Mouse (Mus musculus): ENCODE measurements at regions not wholly inside any gene's neighbourhood (a gene's known extent, or its start where the extent isn't known, plus 50 kb on each side); places are given as distances from the start of the nearest gene placed in this dataset.

GRCm38 (mm10) chr12:25245661-25246060 lies 148.7 kb upstream of the Id2 start:
- TF ChIP-seq POLR2A (IDR thresholded peaks at IDR 0.05; ENCODE audit: insufficient read depth, low read length) (no peak), CTCF (IDR thresholded peaks at IDR 0.05; ENCODE audit: low read depth, low read length) (no peak), EP300 (IDR thresholded peaks at IDR 0.05; ENCODE audit: insufficient read depth, low read depth, low read length) (no peak)
- no peaks in the 10 kb centered on the region for H3K36me3 ChIP-seq (ENCODE audit: control insufficient read depth, insufficient read depth, low read length, poor library complexity, severe bottlenecking)
- no peaks in the 10 kb centered on the region for H3K9me3 ChIP-seq (replicated peaks; ENCODE audit: control insufficient read depth, insufficient read depth, low read length, poor library complexity, severe bottlenecking)
- H3K4me1 ChIP-seq (ENCODE audit: control insufficient read depth, insufficient read depth, low read length) = no peaks in the 10 kb centered on the region
- no peak overlapping the region for H3K27ac ChIP-seq (ENCODE audit: insufficient read depth, low read length)
- no peak overlapping the region for H3K9ac ChIP-seq (ENCODE audit: low read depth, poor library complexity, severe bottlenecking)
- no peaks in the 10 kb centered on the region; the same call in 1 of the 2 replicates for H3K27me3 ChIP-seq (ENCODE audit: control insufficient read depth, insufficient read depth, low read length, poor library complexity, severe bottlenecking)
- H3K4me3 ChIP-seq (ENCODE audit: low read depth, low read length) = no peak overlapping the region

- Histone ChIP-seq H3K27me3 (ENCODE audit: control insufficient read depth, insufficient read depth, low read length, poor library complexity, severe bottlenecking) (no peaks in the 10 kb centered on the region; the same call in 1 of the 2 replicates), H3K27ac (ENCODE audit: insufficient read depth, low read length) (no peak overlapping the region), H3K4me3 (ENCODE audit: low read depth, low read length) (no peak overlapping the region), H3K9ac (ENCODE audit: low read depth, poor library complexity, severe bottlenecking) (no peak overlapping the region), H3K9me3 (replicated peaks; ENCODE audit: control insufficient read depth, insufficient read depth, low read length, poor library complexity, severe bottlenecking) (no peaks in the 10 kb centered on the region), H3K4me1 (ENCODE audit: control insufficient read depth, insufficient read depth, low read length) (no peaks in the 10 kb centered on the region), H3K36me3 (ENCODE audit: control insufficient read depth, insufficient read depth, low read length, poor library complexity, severe bottlenecking) (no peaks in the 10 kb centered on the region)
- TF ChIP-seq POLR2A (IDR thresholded peaks at IDR 0.05; ENCODE audit: insufficient read depth, low read length) = no peak
Measured at GRCm38 (mm10) chr12:25245251-25245650, 148.3 kb upstream of the Id2 start.

GRCm38 (mm10) chr12:25244666-25245065 lies 147.7 kb upstream of the Id2 start:
- TF ChIP-seq EP300 (IDR thresholded peaks at IDR 0.05; ENCODE audit: insufficient read depth, low read depth, low read length) = no peak
- TF ChIP-seq CTCF (IDR thresholded peaks at IDR 0.05; ENCODE audit: low read depth, low read length) = no peak
- TF ChIP-seq POLR2A (IDR thresholded peaks at IDR 0.05; ENCODE audit: insufficient read depth, low read length) = no peak

GRCm38 (mm10) chr12:25243901-25244300 lies 147.0 kb upstream of the Id2 start:
- Histone ChIP-seq H3K36me3 (ENCODE audit: control insufficient read depth, insufficient read depth, low read length, poor library complexity, severe bottlenecking) (no peaks in the 10 kb centered on the region), H3K27ac (ENCODE audit: insufficient read depth, low read length) (no peak overlapping the region), H3K4me3 (ENCODE audit: low read depth, low read length) (no peak overlapping the region), H3K4me1 (ENCODE audit: control insufficient read depth, insufficient read depth, low read length) (no peaks in the 10 kb centered on the region), H3K27me3 (ENCODE audit: control insufficient read depth, insufficient read depth, low read length, poor library complexity, severe bottlenecking) (no peaks in the 10 kb centered on the region; the same call in 1 of the 2 replicates), H3K9ac (ENCODE audit: low read depth, poor library complexity, severe bottlenecking) (no peak overlapping the region), H3K9me3 (replicated peaks; ENCODE audit: control insufficient read depth, insufficient read depth, low read length, poor library complexity, severe bottlenecking) (no peaks in the 10 kb centered on the region)
- TF ChIP-seq POLR2A (IDR thresholded peaks at IDR 0.05; ENCODE audit: insufficient read depth, low read length) = no peak
- no peak for TF ChIP-seq CTCF (IDR thresholded peaks at IDR 0.05; ENCODE audit: low read depth, low read length)
- TF ChIP-seq EP300 (IDR thresholded peaks at IDR 0.05; ENCODE audit: insufficient read depth, low read depth, low read length) = no peak

More at GRCm38 (mm10) chr12:25244666-25245065, 147.7 kb upstream of the Id2 start:
- H3K4me1 ChIP-seq (ENCODE audit: control insufficient read depth, insufficient read depth, low read length) = no peaks in the 10 kb centered on the region
- no peaks in the 10 kb centered on the region; the same call in 1 of the 2 replicates for H3K27me3 ChIP-seq (ENCODE audit: control insufficient read depth, insufficient read depth, low read length, poor library complexity, severe bottlenecking)
- no peak overlapping the region for H3K9ac ChIP-seq (ENCODE audit: low read depth, poor library complexity, severe bottlenecking)
- no peak overlapping the region for H3K4me3 ChIP-seq (ENCODE audit: low read depth, low read length)
- no peaks in the 10 kb centered on the region for H3K36me3 ChIP-seq (ENCODE audit: control insufficient read depth, insufficient read depth, low read length, poor library complexity, severe bottlenecking)
- H3K9me3 ChIP-seq (replicated peaks; ENCODE audit: control insufficient read depth, insufficient read depth, low read length, poor library complexity, severe bottlenecking) = no peaks in the 10 kb centered on the region
- H3K27ac ChIP-seq (ENCODE audit: insufficient read depth, low read length) = no peak overlapping the region

GRCm38 (mm10) chr12:25242369-25242768 lies 145.4 kb upstream of the Id2 start:
- H3K4me1 ChIP-seq (ENCODE audit: control insufficient read depth, insufficient read depth, low read length) = no peaks in the 10 kb centered on the region
- no peaks in the 10 kb centered on the region for H3K36me3 ChIP-seq (ENCODE audit: control insufficient read depth, insufficient read depth, low read length, poor library complexity, severe bottlenecking)
- no peaks in the 10 kb centered on the region for H3K9me3 ChIP-seq (replicated peaks; ENCODE audit: control insufficient read depth, insufficient read depth, low read length, poor library complexity, severe bottlenecking)
- no peak overlapping the region for H3K9ac ChIP-seq (ENCODE audit: low read depth, poor library complexity, severe bottlenecking)
- no peak overlapping the region for H3K27ac ChIP-seq (ENCODE audit: insufficient read depth, low read length)
- no peaks in the 10 kb centered on the region; the same call in 1 of the 2 replicates for H3K27me3 ChIP-seq (ENCODE audit: control insufficient read depth, insufficient read depth, low read length, poor library complexity, severe bottlenecking)
- no peak overlapping the region for H3K4me3 ChIP-seq (ENCODE audit: low read depth, low read length)
- no peak for TF ChIP-seq CTCF (IDR thresholded peaks at IDR 0.05; ENCODE audit: low read depth, low read length)
- no peak for TF ChIP-seq POLR2A (IDR thresholded peaks at IDR 0.05; ENCODE audit: insufficient read depth, low read length)
- TF ChIP-seq EP300 (IDR thresholded peaks at IDR 0.05; ENCODE audit: insufficient read depth, low read depth, low read length) = no peak

GRCm38 (mm10) chr12:25241675-25242074 lies 144.7 kb upstream of the Id2 start:
- H3K36me3 ChIP-seq (ENCODE audit: control insufficient read depth, insufficient read depth, low read length, poor library complexity, severe bottlenecking) = no peaks in the 10 kb centered on the region
- TF ChIP-seq CTCF (IDR thresholded peaks at IDR 0.05; ENCODE audit: low read depth, low read length) (no peak), POLR2A (IDR thresholded peaks at IDR 0.05; ENCODE audit: insufficient read depth, low read length) (no peak), EP300 (IDR thresholded peaks at IDR 0.05; ENCODE audit: insufficient read depth, low read depth, low read length) (no peak)
- H3K9ac ChIP-seq (ENCODE audit: low read depth, poor library complexity, severe bottlenecking) = no peak overlapping the region
- no peak overlapping the region for H3K27ac ChIP-seq (ENCODE audit: insufficient read depth, low read length)
- H3K27me3 ChIP-seq (ENCODE audit: control insufficient read depth, insufficient read depth, low read length, poor library complexity, severe bottlenecking) = no peaks in the 10 kb centered on the region; the same call in 1 of the 2 replicates
- no peak overlapping the region for H3K4me3 ChIP-seq (ENCODE audit: low read depth, low read length)
- H3K9me3 ChIP-seq (replicated peaks; ENCODE audit: control insufficient read depth, insufficient read depth, low read length, poor library complexity, severe bottlenecking) = no peaks in the 10 kb centered on the region
- H3K4me1 ChIP-seq (ENCODE audit: control insufficient read depth, insufficient read depth, low read length) = no peaks in the 10 kb centered on the region
